Mouse (Mus musculus) small intestine, adult 2 months (tissue): Measurements from ENCODE around the gene Chst11.

Experiments used
- CTCF ChIP-seq: fragments of 200-500 bp; IDR thresholded peaks from 2 replicates; pipeline ENCODE4 v1.5.1; 2012; ENCODE audit warnings: low read depth, mild to moderate bottlenecking, control low read depth, inconsistent platforms, low read length, moderate library complexity, mixed read lengths; ENCODE audit not compliant: insufficient replicate concordance, insufficient read length; ENCODE audit errors: extremely low read depth
- POLR2A ChIP-seq: fragments of 200-500 bp; IDR thresholded peaks from 2 replicates; pipeline ENCODE4 v1.6.1; 2012; ENCODE audit warnings: low read depth, mild to moderate bottlenecking, control low read depth, inconsistent platforms, low read length, moderate library complexity

DNA sequence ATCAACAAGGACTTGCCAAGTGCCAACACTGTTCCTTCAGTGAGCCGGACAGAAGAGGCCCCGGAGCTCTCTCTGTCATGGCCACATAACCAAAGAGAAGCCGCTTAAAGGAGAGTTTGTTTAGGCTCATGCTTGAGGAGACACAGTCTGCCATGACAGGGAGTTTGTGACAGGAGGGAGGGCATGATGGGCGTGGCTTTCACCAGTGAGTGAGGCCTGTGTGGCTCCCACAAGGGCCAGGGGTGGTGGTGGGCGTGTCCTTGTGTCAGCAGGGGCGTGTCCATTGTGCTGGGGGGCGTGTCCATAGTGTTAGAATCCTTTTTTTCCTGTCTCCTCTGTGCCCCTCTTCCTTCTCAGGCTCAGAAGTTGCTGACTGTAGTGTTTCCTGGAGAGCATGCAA lies 87.8 kb downstream of the Chst11 start:
- TF ChIP-seq CTCF (no peak), POLR2A (no peak)
